Mouse (Mus musculus) lung, postnatal 25 days (tissue): ENCODE data around the gene Gm11020.
A peak's percentile ranks its signal among the peaks of the same experiment; 100 is the strongest.

Source experiments
- DNase-seq: peaks from one replicate; pipeline ENCODE4 v3.0.0; 2022; ENCODE audit warnings: low spot score

The Gm11020 gene

GRCm38 (mm10) chr8:104342426-104342825 lies 21.1 kb downstream of the Gm11020 start:
- DNase-seq: no peak

GRCm38 (mm10) chr8:104343957-104344356 lies 22.6 kb downstream of the Gm11020 start:
- peak; percentile 86 for DNase-seq

- no peak for DNase-seq
These were observed 23.3 kb downstream of the Gm11020 start for GRCm38 (mm10) chr8:104344622-104345021.

- DNase-seq: no peak
These were observed 25.3 kb downstream of the Gm11020 start for GRCm38 (mm10) chr8:104346706-104347105.

GRCm38 (mm10) chr8:104348971-104349370 lies 27.6 kb downstream of the Gm11020 start:
- DNase-seq: no peak

- no peak for DNase-seq
These were observed 28.7 kb downstream of the Gm11020 start for GRCm38 (mm10) chr8:104350047-104350446.

- DNase-seq: no peak
These were observed 31.8 kb downstream of the Gm11020 start for GRCm38 (mm10) chr8:104353186-104353585.

- no peak for DNase-seq
These were observed 33.1 kb downstream of the Gm11020 start for GRCm38 (mm10) chr8:104354504-104354903.

GRCm38 (mm10) chr8:104358637-104359036 lies 37.3 kb downstream of the Gm11020 start:
- no peak for DNase-seq

GRCm38 (mm10) chr8:104359778-104360456 lies 38.5 kb downstream of the Gm11020 start:
- DNase-seq: no peak

GRCm38 (mm10) chr8:104365695-104366094 lies 44.3 kb downstream of the Gm11020 start:
- DNase-seq: no peak

- no peak for DNase-seq
These were observed 46.0 kb downstream of the Gm11020 start for GRCm38 (mm10) chr8:104367398-104367797.

- DNase-seq: no peak
These were observed 48.2 kb downstream of the Gm11020 start for GRCm38 (mm10) chr8:104369591-104369990.

- DNase-seq: peak; percentile 12
These were observed 48.7 kb downstream of the Gm11020 start for GRCm38 (mm10) chr8:104370071-104370470.

GRCm38 (mm10) chr8:104371121-104371520 lies 49.8 kb downstream of the Gm11020 start:
- DNase-seq: no peak
